In the genomic region with DNA sequence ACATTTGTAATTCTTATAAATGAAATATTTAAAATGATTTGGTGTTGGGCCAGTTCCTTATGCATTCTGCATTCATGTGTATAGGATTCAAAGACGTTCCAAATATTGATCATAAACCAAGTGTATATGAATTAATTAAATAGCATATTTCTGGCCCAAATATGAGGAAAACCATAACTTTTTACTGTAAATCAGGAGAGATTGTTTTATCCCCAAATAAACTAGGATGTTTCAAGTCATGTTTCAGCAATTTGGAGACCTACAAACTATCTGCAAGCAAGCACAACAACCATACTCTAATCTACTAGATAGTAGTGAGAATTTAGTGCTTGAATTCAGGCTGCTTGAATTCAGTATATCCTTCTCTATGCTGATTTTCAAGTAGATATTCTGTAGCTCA, we compare ENCODE assay signal across 18 mouse cellular contexts.
A peak's percentile ranks its signal among the peaks of the same experiment; 100 is the strongest.
DNase-seq lines count a peak whose midpoint lies in the region; ATAC-seq and TF ChIP-seq lines count a peak whose summit lies in the region.
"Had no signal": no experiment of that assay in that cellular context is flagged by ENCODE, and none has a peak within 500 bp of the region (broad histone marks: within the 10 kb centered on the region; RNA-seq: fewer than 3 reads in every experiment).

No protein-coding gene starts in this region.

- H3K9ac ChIP-seq in forebrain, embryonic 11.5 days (ENCODE audit: low read length): peak overlapping the region; percentile 56
- H3K9ac ChIP-seq in hindbrain, embryonic 12.5 days: peak overlapping the region; percentile 66
- peak overlapping the region; percentile 83 for H3K9ac ChIP-seq in midbrain, embryonic 13.5 days (replicated peaks)
- H3K9ac ChIP-seq: limb, embryonic 12.5 days; liver, embryonic 15.5 days; stomach, embryonic 15.5 days had no signal

- 34% methylated on average over 1 of the region's 1 CpGs for WGBS in forebrain, embryonic 11.5 days
- WGBS in hindbrain, embryonic 12.5 days: 43% methylated on average over 1 of the region's 1 CpGs
- WGBS in midbrain, embryonic 13.5 days: 17% methylated on average over 1 of the region's 1 CpGs

- no peaks in the 10 kb centered on the region for H3K9me3 ChIP-seq in forebrain, embryonic 11.5 days (ENCODE audit: control insufficient read depth, low read length)
- H3K9me3 ChIP-seq in hindbrain, embryonic 12.5 days (replicated peaks): no peaks in the 10 kb centered on the region
- no peaks in the 10 kb centered on the region for H3K9me3 ChIP-seq in midbrain, embryonic 13.5 days
- H3K9me3 ChIP-seq: heart, embryonic 10.5 days; limb, embryonic 12.5 days; liver, embryonic 15.5 days; stomach, embryonic 15.5 days had no signal

- no peak for TF ChIP-seq CTCF in brain, embryonic 14.5 days (IDR thresholded peaks at IDR 0.05; ENCODE audit: borderline replicate concordance, extremely low read depth, insufficient read depth, insufficient read length)

- peak overlapping the region; percentile 36 for H3K4me3 ChIP-seq in forebrain, embryonic 11.5 days (ENCODE audit: low read depth, low read length)
- peak overlapping the region; percentile 38 for H3K4me3 ChIP-seq in hindbrain, embryonic 12.5 days
- H3K4me3 ChIP-seq in midbrain, embryonic 13.5 days (replicated peaks): peak overlapping the region; percentile 76
- H3K4me3 ChIP-seq: heart, embryonic 10.5 days; limb, embryonic 12.5 days; liver, embryonic 15.5 days; stomach, embryonic 15.5 days had no signal

- no peak for TF ChIP-seq POLR2A in brain, embryonic 14.5 days (IDR thresholded peaks at IDR 0.05; ENCODE audit: borderline replicate concordance, extremely low read depth, insufficient read depth, insufficient read length, poor library complexity, severe bottlenecking)

- peak overlapping the region; percentile 91 for H3K27ac ChIP-seq in forebrain, embryonic 11.5 days (ENCODE audit: low read depth, low read length)
- H3K27ac ChIP-seq in hindbrain, embryonic 12.5 days: peak overlapping the region; percentile 85
- H3K27ac ChIP-seq in midbrain, embryonic 13.5 days: peak overlapping the region; percentile 88
- H3K27ac ChIP-seq: heart, embryonic 10.5 days; limb, embryonic 12.5 days; liver, embryonic 15.5 days; stomach, embryonic 15.5 days had no signal

- peaks cover 6% of the 10 kb centered on the region; the same call in 1 of the 2 replicates for H3K36me3 ChIP-seq in forebrain, embryonic 11.5 days (ENCODE audit: control insufficient read depth, insufficient read depth, low read length)
- H3K36me3 ChIP-seq in hindbrain, embryonic 12.5 days: no peaks in the 10 kb centered on the region; the same call in none of the 2 replicates
- H3K36me3 ChIP-seq in midbrain, embryonic 13.5 days: peaks cover 25% of the 10 kb centered on the region
- H3K36me3 ChIP-seq: heart, embryonic 10.5 days; limb, embryonic 12.5 days; liver, embryonic 15.5 days; stomach, embryonic 15.5 days had no signal

- no peaks in the 10 kb centered on the region for H3K4me1 ChIP-seq in forebrain, embryonic 11.5 days (replicated peaks; ENCODE audit: control insufficient read depth, insufficient read depth, low read length)
- no peaks in the 10 kb centered on the region for H3K4me1 ChIP-seq in hindbrain, embryonic 12.5 days
- H3K4me1 ChIP-seq in midbrain, embryonic 13.5 days (replicated peaks): 0 out of 2 replicates have a peak, but pooled peaks cover 9% of the 10 kb centered on the region

- no peaks in the 10 kb centered on the region for H3K27me3 ChIP-seq in forebrain, embryonic 11.5 days (ENCODE audit: control insufficient read depth, insufficient read depth, low read length)
- no peaks in the 10 kb centered on the region for H3K27me3 ChIP-seq in hindbrain, embryonic 12.5 days
- no peaks in the 10 kb centered on the region for H3K27me3 ChIP-seq in midbrain, embryonic 13.5 days

- H3K4me2 ChIP-seq in forebrain, embryonic 11.5 days (ENCODE audit: low read depth, low read length, severe bottlenecking): peak overlapping the region; percentile 64
- H3K4me2 ChIP-seq in hindbrain, embryonic 12.5 days (replicated peaks): peak overlapping the region; percentile 60
- peak overlapping the region; percentile 67 for H3K4me2 ChIP-seq in midbrain, embryonic 13.5 days (replicated peaks)
- H3K4me2 ChIP-seq: limb, embryonic 12.5 days; liver, embryonic 15.5 days; stomach, embryonic 15.5 days had no signal

- peak; percentile 60 for DNase-seq in brain, embryonic 14.5 days (ENCODE audit: low read depth)
- DNase-seq in forebrain, embryonic 11.5 days (ENCODE audit: low spot score): no peak
- no peak for DNase-seq in kidney, postnatal 14 days
- no peak for DNase-seq in lung, postnatal 4 days
- no peak for DNase-seq in right cerebral cortex, postnatal 25 days
- no peak for DNase-seq in kidney, adult 8-10 months
- DNase-seq: cerebellum, adult 11 months; gastrocnemius, postnatal 25 days; kidney, adult 18-20 months; kidney, postnatal 4 days; layer of hippocampus, postnatal 36 days; lung, postnatal 14 days had no signal

- no peak for ATAC-seq in forebrain, embryonic 11.5 days (replicated peaks; ENCODE audit: low FRiP score)
- ATAC-seq in hindbrain, embryonic 12.5 days (ENCODE audit: low FRiP score): no peak
- no peak for ATAC-seq in midbrain, embryonic 13.5 days
